Mouse (Mus musculus): Measurements from ENCODE around the gene Mical3. TPM values are rescaled to one million over a fixed set of nuclear protein-coding genes. Genes with fewer than 3 reads are reported as not detected.

Gene Mical3
- polyA plus RNA-seq, 1 experiment from 2014 or later: 11.8 TPM

DNA sequence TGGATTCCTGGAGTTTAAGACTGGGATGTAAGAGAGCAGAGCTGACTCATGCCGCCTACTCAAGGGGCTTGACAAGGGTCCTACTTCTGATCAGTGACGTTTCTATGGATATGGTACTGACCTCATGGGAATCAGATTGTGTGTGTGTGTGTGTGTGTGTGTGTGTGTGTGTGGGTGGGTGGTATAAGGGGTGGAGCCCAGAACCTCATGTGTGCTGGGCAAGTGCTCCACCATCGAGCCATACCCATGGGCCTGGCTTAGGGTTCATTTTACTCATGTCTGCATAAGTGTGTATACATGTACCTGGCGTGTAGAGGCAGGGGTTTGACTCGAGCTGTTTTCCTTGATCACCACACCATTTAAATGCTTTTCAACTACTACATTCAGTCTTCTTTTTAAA is 186.8 kb downstream of the Mical3 start:
- H3K36me3 ChIP-seq: peaks cover 11% of the 10 kb centered on the region
- H3K27me3 ChIP-seq (ENCODE audit: insufficient read depth, poor library complexity, severe bottlenecking): no peaks in the 10 kb centered on the region
- no peaks in the 10 kb centered on the region for H3K9me3 ChIP-seq
- no peaks in the 10 kb centered on the region for H3K4me1 ChIP-seq (replicated peaks)
- WGBS: 83% methylated on average over 5 of the region's 5 CpGs
- no peak for DNase-seq (ENCODE audit: low spot score)
- no peak overlapping the region for H3K4me3 ChIP-seq
- H3K27ac ChIP-seq: no peak overlapping the region

DNA sequence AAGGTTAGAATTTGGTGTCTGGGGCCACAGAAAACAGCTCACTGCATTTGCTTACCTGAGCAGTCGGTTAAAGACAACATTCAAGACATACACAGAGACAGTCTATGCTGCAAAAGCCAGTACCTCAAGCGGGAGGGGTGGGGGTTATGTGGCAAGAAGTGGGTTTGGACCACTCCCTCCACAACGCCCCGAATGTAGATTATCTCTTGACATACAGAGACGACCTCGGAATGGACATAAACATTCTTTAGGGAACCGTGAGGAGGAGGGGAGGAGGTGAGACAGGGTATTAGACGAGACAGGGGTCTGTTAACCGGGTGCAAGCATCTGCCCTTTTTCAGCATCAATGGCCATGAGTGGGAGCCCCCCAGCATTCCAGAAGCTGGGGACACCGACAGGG is 187.2 kb downstream of the Mical3 start:
- 85% methylated on average over 10 of the region's 10 CpGs for WGBS
- H3K36me3 ChIP-seq: peaks cover 10% of the 10 kb centered on the region
- H3K27ac ChIP-seq: no peak overlapping the region
- H3K27me3 ChIP-seq (ENCODE audit: insufficient read depth, poor library complexity, severe bottlenecking): no peaks in the 10 kb centered on the region
- no peak overlapping the region for H3K4me3 ChIP-seq
- H3K9me3 ChIP-seq: no peaks in the 10 kb centered on the region
- peaks cover under 1% of the 10 kb centered on the region; the same call in 1 of the 2 replicates for H3K4me1 ChIP-seq (replicated peaks)
- no peak for DNase-seq (ENCODE audit: low spot score)

DNA sequence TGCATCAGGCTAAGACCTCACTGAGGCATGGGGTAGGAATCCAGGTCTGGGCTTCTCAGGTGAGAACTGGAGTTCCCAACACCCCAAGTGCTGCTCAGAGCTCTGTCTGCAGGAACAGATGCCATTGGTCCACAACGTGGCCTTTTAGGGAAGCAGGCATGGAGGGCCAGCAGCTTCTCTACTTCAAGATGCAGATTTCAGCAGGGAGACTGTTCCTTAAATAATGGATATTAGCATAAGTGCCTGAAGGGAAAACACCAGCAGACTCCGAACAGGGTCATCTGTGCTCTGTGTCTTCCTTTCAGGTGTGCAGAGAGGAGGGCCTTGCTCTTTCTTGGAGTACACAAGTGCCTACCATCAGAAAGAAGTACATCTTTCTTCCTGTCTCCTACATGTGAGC is 187.7 kb downstream of the Mical3 start:
- no peaks in the 10 kb centered on the region for H3K27me3 ChIP-seq (ENCODE audit: insufficient read depth, poor library complexity, severe bottlenecking)
- no peak overlapping the region for H3K27ac ChIP-seq
- H3K4me1 ChIP-seq (replicated peaks): peaks cover 5% of the 10 kb centered on the region
- WGBS: 76% methylated on average over 2 of the region's 2 CpGs
- H3K4me3 ChIP-seq: no peak overlapping the region
- peaks cover 10% of the 10 kb centered on the region for H3K36me3 ChIP-seq
- no peak for DNase-seq (ENCODE audit: low spot score)
- no peaks in the 10 kb centered on the region for H3K9me3 ChIP-seq

DNA sequence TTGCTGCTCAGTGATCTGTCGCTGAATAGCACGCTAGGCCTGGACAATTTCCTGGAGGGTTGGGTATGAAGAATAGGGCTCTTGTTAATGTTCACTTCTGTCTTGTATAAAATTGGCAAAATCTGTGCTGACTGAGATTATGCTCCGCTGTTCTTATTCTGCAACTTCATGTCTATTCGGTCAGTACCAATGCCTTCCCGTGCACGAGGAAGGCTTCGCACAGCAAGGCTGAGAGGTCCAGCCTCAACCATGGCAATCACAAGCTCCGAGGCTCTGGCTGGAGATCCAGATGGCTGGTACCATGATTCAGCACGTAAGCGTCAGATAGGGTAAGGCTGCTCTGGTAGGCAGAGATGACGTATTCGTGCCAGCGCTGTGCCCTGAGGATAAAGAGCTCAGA is 189.2 kb downstream of the Mical3 start:
- no peaks in the 10 kb centered on the region for H3K9me3 ChIP-seq
- peaks cover 11% of the 10 kb centered on the region for H3K4me1 ChIP-seq (replicated peaks)
- no peak overlapping the region for H3K4me3 ChIP-seq
- DNase-seq (ENCODE audit: low spot score): no peak
- 95% methylated on average over 13 of the region's 13 CpGs for WGBS
- H3K36me3 ChIP-seq: peaks cover 7% of the 10 kb centered on the region
- H3K27ac ChIP-seq: no peak overlapping the region
- H3K27me3 ChIP-seq (ENCODE audit: insufficient read depth, poor library complexity, severe bottlenecking): no peaks in the 10 kb centered on the region

DNA sequence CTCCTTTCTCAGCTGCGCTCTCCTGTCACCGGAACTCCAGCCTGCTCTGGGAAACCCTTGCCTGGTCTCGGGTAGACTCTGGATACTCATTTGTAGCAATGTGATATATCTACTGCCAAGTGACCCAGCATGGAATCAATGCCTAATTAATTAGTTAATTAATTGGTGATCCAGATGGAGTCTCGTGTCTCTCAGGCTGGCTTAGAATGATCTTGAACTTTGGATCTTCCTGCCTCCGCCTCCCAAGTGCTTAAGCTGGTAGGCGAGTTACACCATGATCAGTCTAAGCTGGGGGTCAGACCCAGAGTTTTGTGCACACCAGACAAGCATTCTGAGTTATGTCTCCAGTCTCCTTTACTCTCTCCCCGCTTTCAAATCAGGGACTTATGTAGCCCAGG is 189.7 kb downstream of the Mical3 start:
- DNase-seq (ENCODE audit: low spot score): no peak
- H3K9me3 ChIP-seq: no peaks in the 10 kb centered on the region

DNA sequence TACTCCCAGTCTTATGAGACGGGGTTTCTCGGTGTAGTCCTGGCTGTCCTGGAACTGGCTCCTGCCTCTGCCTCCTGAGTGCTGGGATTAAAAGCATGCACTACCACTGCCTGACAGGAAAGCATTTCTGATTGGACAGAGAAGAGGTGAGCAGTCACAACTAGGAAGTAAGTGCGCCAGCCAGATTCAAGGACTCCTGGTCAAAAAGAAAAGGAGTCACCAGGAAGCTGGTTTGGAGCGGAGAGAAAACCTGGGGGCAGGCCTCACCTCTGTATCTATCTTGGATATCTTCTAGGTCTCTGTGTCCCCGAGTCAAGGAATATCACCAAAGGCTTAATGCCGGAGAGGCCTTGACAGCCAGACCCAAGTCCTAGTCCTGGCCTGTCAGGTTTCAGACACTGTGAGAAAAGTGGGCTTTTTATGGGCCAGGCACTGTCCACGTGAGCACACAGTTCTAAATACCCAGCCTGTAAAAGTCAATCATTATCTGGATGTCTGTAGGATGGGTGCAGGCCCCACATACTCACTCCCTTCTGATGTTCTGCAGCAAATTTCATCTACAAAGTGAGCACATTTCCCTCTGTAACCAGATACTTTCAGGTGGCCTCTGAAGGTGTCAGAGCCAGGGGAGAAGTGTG is 190.2 kb downstream of the Mical3 start:
- Histone ChIP-seq H3K4me3 (no peak overlapping the region), H3K27me3 (ENCODE audit: insufficient read depth, poor library complexity, severe bottlenecking) (no peaks in the 10 kb centered on the region), H3K4me1 (replicated peaks) (peaks cover 11% of the 10 kb centered on the region), H3K9me3 (no peaks in the 10 kb centered on the region), H3K36me3 (peaks cover 2% of the 10 kb centered on the region; the same call in 1 of the 2 replicates), H3K27ac (no peak overlapping the region)
- WGBS: 87% methylated on average over 7 of the region's 7 CpGs
- DNase-seq (ENCODE audit: low spot score): no peak

More for the DNA sequence above, 189.7 kb downstream of the Mical3 start:
- whole genome bisulfite sequencing: 89% methylated on average over 7 of the region's 7 CpGs
- H3K27ac ChIP-seq: no peak overlapping the region
- H3K27me3 ChIP-seq (ENCODE audit: insufficient read depth, poor library complexity, severe bottlenecking): no peaks in the 10 kb centered on the region
- H3K4me1 ChIP-seq (replicated peaks): peaks cover 11% of the 10 kb centered on the region
- H3K4me3 ChIP-seq: no peak overlapping the region
- H3K36me3 ChIP-seq: peaks cover 5% of the 10 kb centered on the region; the same call in 1 of the 2 replicates

DNA sequence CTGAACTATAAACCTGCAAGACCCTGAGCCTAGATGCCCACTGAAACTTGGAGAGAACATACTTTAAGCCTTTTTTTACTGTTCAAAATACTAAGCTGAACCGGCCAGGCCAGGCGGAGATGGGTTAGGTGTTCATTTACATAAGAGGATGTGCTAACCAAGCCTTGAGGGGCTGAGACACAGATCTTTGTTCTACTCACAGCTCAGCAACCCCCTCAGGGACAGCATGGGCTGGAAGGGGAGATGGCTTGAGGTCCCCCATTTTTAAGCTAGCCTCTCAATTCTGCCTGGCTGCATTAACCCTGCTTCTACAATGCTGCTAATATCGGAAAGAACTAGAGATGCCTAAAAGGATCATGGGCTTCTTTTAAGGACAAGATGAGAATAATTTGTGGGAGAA is 191.0 kb downstream of the Mical3 start:
- Histone ChIP-seq H3K27me3 (ENCODE audit: insufficient read depth, poor library complexity, severe bottlenecking) (no peaks in the 10 kb centered on the region), H3K36me3 (peaks cover 3% of the 10 kb centered on the region), H3K9me3 (no peaks in the 10 kb centered on the region), H3K4me1 (replicated peaks) (peaks cover 11% of the 10 kb centered on the region), H3K4me3 (no peak overlapping the region), H3K27ac (no peak overlapping the region)
- 81% methylated on average over 3 of the region's 3 CpGs for WGBS
- DNase-seq (ENCODE audit: low spot score): no peak

DNA sequence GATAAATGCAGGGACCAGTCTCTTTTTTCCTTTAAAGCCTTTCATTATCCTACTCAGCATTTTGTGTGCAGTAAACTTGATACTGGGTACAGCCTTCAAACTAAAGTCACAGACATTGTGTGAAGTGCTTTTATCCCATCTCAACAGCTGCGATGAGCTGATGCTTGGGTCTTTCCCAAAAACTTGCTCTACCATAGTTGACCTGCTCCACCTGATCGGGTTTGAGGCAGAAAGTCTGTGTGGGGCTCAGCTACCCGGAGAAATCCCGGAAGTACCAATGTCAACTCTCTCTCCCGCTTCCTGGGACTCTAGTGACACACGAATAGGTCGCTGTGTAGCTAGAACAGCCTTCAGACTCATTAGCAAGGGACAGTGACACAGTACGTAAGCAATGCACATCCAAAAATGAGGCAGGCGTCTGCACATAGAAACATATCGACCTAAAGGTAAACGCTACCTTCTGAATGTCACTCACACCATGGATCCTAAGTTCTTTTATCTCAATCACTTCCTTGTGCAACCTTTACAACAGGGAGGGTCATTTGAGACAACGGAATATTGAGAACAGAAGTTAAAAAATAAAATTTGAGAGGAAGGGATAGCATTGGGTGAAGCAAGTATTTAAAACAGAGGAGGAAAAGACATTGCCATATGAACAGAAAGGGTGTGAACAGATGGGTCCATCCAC is 191.9 kb downstream of the Mical3 start:
- 92% methylated on average over 12 of the region's 12 CpGs for whole genome bisulfite sequencing

DNA sequence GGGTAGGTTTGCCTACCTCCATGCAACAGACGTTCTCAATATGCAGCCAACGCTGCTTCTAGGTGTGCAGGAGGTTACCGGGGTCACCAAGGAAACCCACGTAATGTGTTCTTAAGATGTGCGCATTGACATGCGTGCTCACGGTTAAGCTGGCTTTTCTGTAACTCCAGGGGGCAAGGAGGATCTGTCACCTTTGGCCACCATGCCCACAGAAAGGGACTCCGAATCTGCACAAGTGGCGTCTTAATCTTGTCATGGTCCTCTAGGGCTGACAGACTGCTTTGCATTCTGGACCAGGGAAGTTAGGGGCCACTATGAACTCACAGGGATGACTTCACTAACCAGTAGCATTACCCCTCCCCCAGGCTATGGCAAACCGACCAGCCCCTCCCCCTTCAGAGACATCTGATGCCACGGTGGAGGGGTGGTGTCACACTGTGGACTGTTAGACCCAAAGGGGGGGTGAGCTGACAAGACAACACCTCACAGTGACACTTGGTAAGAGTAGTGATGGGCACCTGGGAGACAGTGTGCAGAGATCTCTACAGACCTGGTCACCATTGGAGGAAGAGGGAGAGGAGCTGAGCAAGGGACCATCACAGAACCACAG is 192.7 kb downstream of the Mical3 start:
- peaks cover 18% of the 10 kb centered on the region for H3K36me3 ChIP-seq
- no peak for DNase-seq (ENCODE audit: low spot score)
- no peak overlapping the region; the same call in 1 of the 2 replicates for H3K27ac ChIP-seq
- H3K4me3 ChIP-seq: no peak overlapping the region
- no peaks in the 10 kb centered on the region for H3K27me3 ChIP-seq (ENCODE audit: insufficient read depth, poor library complexity, severe bottlenecking)
- WGBS: 82% methylated on average over 11 of the region's 11 CpGs
- H3K9me3 ChIP-seq: no peaks in the 10 kb centered on the region
- peaks cover 11% of the 10 kb centered on the region for H3K4me1 ChIP-seq (replicated peaks)

More for the DNA sequence above, 191.9 kb downstream of the Mical3 start:
- Histone ChIP-seq H3K4me1 (replicated peaks) (peaks cover 11% of the 10 kb centered on the region), H3K9me3 (no peaks in the 10 kb centered on the region), H3K27me3 (ENCODE audit: insufficient read depth, poor library complexity, severe bottlenecking) (no peaks in the 10 kb centered on the region), H3K27ac (no peak overlapping the region), H3K4me3 (no peak overlapping the region), H3K36me3 (peaks cover 12% of the 10 kb centered on the region)
- DNase-seq (ENCODE audit: low spot score): no peak

DNA sequence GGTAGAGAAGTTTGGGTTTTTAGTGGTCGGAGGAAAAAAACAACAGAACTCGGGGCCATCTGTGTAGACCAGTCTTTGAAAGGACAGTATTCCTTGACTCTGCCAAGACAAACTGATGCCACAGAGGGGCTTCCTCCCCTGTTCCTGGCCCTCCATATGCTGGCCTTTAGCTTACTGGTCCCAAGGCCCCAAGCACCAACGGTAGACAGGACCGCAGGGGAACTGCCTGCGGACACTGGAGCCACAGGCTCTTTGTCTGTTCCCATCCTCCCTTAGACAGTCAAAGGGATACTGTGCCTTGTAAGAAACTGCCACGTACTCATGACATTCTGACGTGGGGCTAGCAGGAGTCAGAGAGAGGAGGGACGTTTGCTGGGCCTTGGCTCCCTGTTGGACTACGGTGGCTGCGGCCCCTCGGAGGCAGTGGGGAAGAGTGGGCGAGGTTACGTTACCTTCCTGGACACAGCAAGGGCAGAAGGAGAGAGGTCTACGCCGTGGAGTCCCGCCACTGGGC is 193.6 kb downstream of the Mical3 start:
- no peak overlapping the region for H3K4me3 ChIP-seq
- no peaks in the 10 kb centered on the region for H3K27me3 ChIP-seq (ENCODE audit: insufficient read depth, poor library complexity, severe bottlenecking)
- H3K9me3 ChIP-seq: no peaks in the 10 kb centered on the region
- no peak overlapping the region for H3K27ac ChIP-seq
- peaks cover 11% of the 10 kb centered on the region for H3K4me1 ChIP-seq (replicated peaks)
- H3K36me3 ChIP-seq: peaks cover 28% of the 10 kb centered on the region
- DNase-seq (ENCODE audit: low spot score): no peak
- 82% methylated on average over 16 of the region's 16 CpGs for WGBS

DNA sequence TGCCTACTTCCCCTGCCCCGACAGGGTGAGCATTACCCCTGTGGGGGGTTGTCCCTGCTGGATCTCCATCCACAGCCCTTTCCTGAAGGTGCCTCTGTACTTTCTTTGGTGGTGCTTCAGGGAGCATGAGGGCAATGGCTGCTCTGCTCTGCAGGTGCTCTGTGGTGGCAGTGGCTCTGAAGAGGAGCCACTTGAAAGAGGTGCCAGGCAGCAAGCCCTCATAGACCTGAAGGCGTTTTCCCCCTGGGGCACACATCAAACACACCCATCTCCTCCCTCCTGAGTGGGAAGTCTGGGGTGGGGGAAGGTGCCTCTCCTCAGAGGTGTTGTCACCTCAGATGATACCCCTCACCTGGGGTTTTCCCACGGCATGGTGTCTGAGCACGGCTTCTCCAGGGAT is 196.6 kb downstream of the Mical3 start:
- H3K27me3 ChIP-seq (ENCODE audit: insufficient read depth, poor library complexity, severe bottlenecking): no peaks in the 10 kb centered on the region
- DNase-seq (ENCODE audit: low spot score): no peak
- WGBS: 82% methylated on average over 4 of the region's 4 CpGs
- H3K36me3 ChIP-seq: peaks cover 37% of the 10 kb centered on the region
- H3K4me3 ChIP-seq: no peak overlapping the region
- H3K4me1 ChIP-seq (replicated peaks): peaks cover 11% of the 10 kb centered on the region
- no peak overlapping the region for H3K27ac ChIP-seq
- H3K9me3 ChIP-seq: no peaks in the 10 kb centered on the region

DNA sequence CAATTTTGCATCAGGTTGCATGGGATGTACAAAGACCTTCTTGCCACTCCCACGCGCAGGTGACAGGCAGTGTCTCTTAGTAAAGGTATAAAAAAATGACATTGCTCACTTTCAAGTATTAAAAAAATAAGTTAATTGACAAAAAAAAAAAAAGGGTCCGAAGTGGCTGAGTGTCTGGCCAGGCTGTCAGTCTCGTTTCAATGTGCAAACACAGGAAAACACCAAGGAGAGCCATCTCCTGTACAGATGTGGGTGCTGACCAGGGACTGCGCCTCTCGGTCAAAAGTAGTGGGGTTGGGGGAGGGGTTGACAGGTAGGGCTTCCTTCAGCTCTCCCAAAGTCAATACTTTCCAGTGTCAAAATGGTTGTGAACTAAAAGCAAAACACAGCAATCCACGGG is 197.1 kb downstream of the Mical3 start:
- Histone ChIP-seq H3K4me1 (replicated peaks) (peaks cover 11% of the 10 kb centered on the region), H3K36me3 (peaks cover 37% of the 10 kb centered on the region), H3K27me3 (ENCODE audit: insufficient read depth, poor library complexity, severe bottlenecking) (no peaks in the 10 kb centered on the region), H3K27ac (no peak overlapping the region), H3K4me3 (no peak overlapping the region), H3K9me3 (no peaks in the 10 kb centered on the region)
- DNase-seq (ENCODE audit: low spot score): no peak
- 91% methylated on average over 7 of the region's 7 CpGs for WGBS

DNA sequence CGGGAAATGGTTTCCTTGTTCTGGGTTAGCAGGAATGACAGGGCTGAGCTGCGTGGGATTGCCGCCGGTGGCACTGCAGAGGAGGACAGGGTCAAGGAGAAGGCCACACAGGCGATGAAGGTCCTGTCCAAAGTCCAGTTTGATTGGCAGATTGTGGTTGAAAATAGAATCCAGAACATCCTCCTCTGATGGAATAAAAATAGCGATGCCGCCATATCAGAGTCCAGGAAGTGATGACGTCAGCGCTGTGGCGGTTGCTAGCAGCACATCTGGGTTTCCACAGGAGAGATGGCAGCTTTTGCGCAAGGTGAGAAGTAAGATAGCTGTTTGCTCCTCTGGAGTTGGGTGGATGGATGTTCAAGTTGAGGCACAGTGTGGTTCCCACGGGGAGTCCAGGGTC is 198.2 kb downstream of the Mical3 start:
- Histone ChIP-seq H3K4me1 (replicated peaks) (0 out of 2 replicates have a peak, but pooled peaks cover 4% of the 10 kb centered on the region), H3K36me3 (peaks cover 37% of the 10 kb centered on the region), H3K27ac (no peak overlapping the region), H3K4me3 (no peak overlapping the region), H3K27me3 (ENCODE audit: insufficient read depth, poor library complexity, severe bottlenecking) (no peaks in the 10 kb centered on the region), H3K9me3 (no peaks in the 10 kb centered on the region)
- 94% methylated on average over 12 of the region's 12 CpGs for WGBS
- DNase-seq (ENCODE audit: low spot score): no peak
